Comparison of ENCODE assay signal across 14 mouse cellular contexts in genomic region chr2:77775247-77775880, GRCm38 (mm10). TPM values are rescaled to one million over a fixed set of nuclear protein-coding genes. Genes with fewer than 3 reads are reported as not detected.
DNase-seq lines count a peak whose midpoint lies in the region; ATAC-seq and TF ChIP-seq lines count a peak whose summit lies in the region.
"Had no signal": no experiment of that assay in that cellular context is flagged by ENCODE, and none has a peak within 500 bp of the region (broad histone marks: within the 10 kb centered on the region; RNA-seq: fewer than 3 reads in every experiment).

No protein-coding gene starts in this region.

- H3K27me3 ChIP-seq in hindbrain, postnatal 0 days (ENCODE audit: insufficient read depth, low read length): no peaks in the 10 kb centered on the region
- H3K27me3 ChIP-seq: heart, embryonic 15.5 days had no signal

- intact Hi-C loops in gastrocnemius, postnatal 14 days (cut with DNase I; ENCODE audit: low total_unique reads): no loop called here

- no peaks in the 10 kb centered on the region for H3K36me3 ChIP-seq in hindbrain, postnatal 0 days (ENCODE audit: insufficient read depth, low read length)
- H3K36me3 ChIP-seq: heart, embryonic 15.5 days had no signal

- H3K9me3 ChIP-seq in hindbrain, postnatal 0 days (ENCODE audit: low read length): no peaks in the 10 kb centered on the region
- H3K9me3 ChIP-seq: heart, embryonic 15.5 days had no signal

- WGBS in hindbrain, postnatal 0 days: 46% methylated on average over 15 of the region's 15 CpGs

- H3K4me2 ChIP-seq in hindbrain, postnatal 0 days (ENCODE audit: low read depth, low read length): peak overlapping the region; percentile 40; the same call in 1 of the 2 replicates
- H3K4me2 ChIP-seq: heart, embryonic 15.5 days had no signal

- peak; percentile 95 for ATAC-seq in hindbrain, postnatal 0 days
- no peak for ATAC-seq in granulocyte monocyte progenitor cell, adult 5-6 weeks (replicated peaks; ENCODE audit: poor library complexity, severe bottlenecking)
- ATAC-seq: forebrain, embryonic 14.5 days had no signal

- TF ChIP-seq CTCF in layer of hippocampus, adult 2 months (conservative IDR thresholded peaks at IDR 0.05): 0 out of 2 replicates have a peak, but pooled peaks have one; percentile 3
- TF ChIP-seq CTCF in cortical plate, adult 2 months (IDR thresholded peaks at IDR 0.05; ENCODE audit: extremely low read depth, insufficient read depth, low read length): no peak
- no peak for TF ChIP-seq CTCF in hindbrain, postnatal 0 days (IDR thresholded peaks at IDR 0.05; ENCODE audit: low read depth)

- peak; percentile 9 for DNase-seq in gastrocnemius, postnatal 14 days
- DNase-seq in gastrocnemius, postnatal 25 days: no peak
- peak in 1 of 2 experiments; percentile 20 for DNase-seq in layer of hippocampus, adult 2 months (ENCODE audit: low spot score in 2 of 2)
- DNase-seq in layer of hippocampus, adult 8-10 months (ENCODE audit: low spot score in 2 of 2): no peak
- peak; percentile 59 for DNase-seq in hindbrain, postnatal 0 days (ENCODE audit: low spot score)
- no peak for DNase-seq in frontal cortex, postnatal 36 days (ENCODE audit: low spot score in 2 of 2)
- DNase-seq: kidney, postnatal 14 days; spleen, adult 18-20 months; thymus, adult 18-20 months had no signal

- no peak overlapping the region; the same call in 1 of the 2 replicates for H3K27ac ChIP-seq in layer of hippocampus, adult 2 months
- H3K27ac ChIP-seq in cortical plate, adult 2 months (ENCODE audit: insufficient read depth, low read length): no peak overlapping the region
- no peak overlapping the region for H3K27ac ChIP-seq in hindbrain, postnatal 0 days
- H3K27ac ChIP-seq: heart, embryonic 15.5 days; liver, embryonic 14.5 days had no signal

- TF ChIP-seq POLR2A in cortical plate, adult 2 months (IDR thresholded peaks at IDR 0.05; ENCODE audit: extremely low read depth, insufficient read depth, low read length): 0 out of 2 replicates have a peak, but pooled peaks have one; percentile 18

- H3K9ac ChIP-seq in hindbrain, postnatal 0 days (replicated peaks; ENCODE audit: low read length): no peak overlapping the region
- H3K9ac ChIP-seq: heart, embryonic 15.5 days; liver, embryonic 14.5 days had no signal

- peaks cover 6% of the 10 kb centered on the region for H3K4me1 ChIP-seq in cortical plate, adult 2 months (ENCODE audit: control insufficient read depth, insufficient read depth, low read length)
- no peaks in the 10 kb centered on the region for H3K4me1 ChIP-seq in hindbrain, postnatal 0 days (ENCODE audit: insufficient read depth, low read length)

- H3K4me3 ChIP-seq in layer of hippocampus, adult 2 months: peak overlapping the region; percentile 33; the same call in 1 of the 2 replicates
- no peak overlapping the region for H3K4me3 ChIP-seq in cortical plate, adult 2 months (ENCODE audit: insufficient read depth, low read length)
- H3K4me3 ChIP-seq in hindbrain, postnatal 0 days (ENCODE audit: low read length): no peak overlapping the region; the same call in 1 of the 2 replicates
- H3K4me3 ChIP-seq: heart, embryonic 15.5 days had no signal

RNA-seq across cellular contexts. Expression of gene Zfp385b, which starts 44.1 kb away (rescaled TPM):
- 1 to 10 TPM; 3.7 to 4.4 TPM for total RNA-seq in gastrocnemius, postnatal 14 days (2021)
- 10 to 100 TPM in 1 of 2 experiments, 1 to 10 TPM in 1; 3.7 to 15.2 TPM for total RNA-seq in gastrocnemius, postnatal 25 days (2021)
- total RNA-seq in layer of hippocampus, adult 2 months (2021): 10 to 100 TPM; 50.4 to 51.4 TPM
- 10 to 100 TPM; 46.0 to 52.8 (median 49.5) TPM for total RNA-seq in layer of hippocampus, adult 8-10 months (2022)
- 36.6 and 39.1 TPM in 2 replicates for polyA plus RNA-seq in cortical plate, adult 2 months (2012; rRNA removed)
- total RNA-seq in hindbrain, postnatal 0 days (2014; rRNA removed): 10.2 and 15.5 TPM in 2 replicates
- 22.4 and 23.4 TPM in 2 replicates for polyA plus RNA-seq in hindbrain, postnatal 0 days (2015; fragmentation: Nextera tagmentation; extraction: Ambion mirVana)
- not detected in 2 replicates for total RNA-seq in granulocyte monocyte progenitor cell, adult 5-6 weeks (2014; fragmentation: Nextera tagmentation)
- not detected in 2 replicates for total RNA-seq in granulocyte monocyte progenitor cell, adult 5-6 weeks (2017)

Comparison
In these comparisons a context has a peak if more than half of its experiments do, and no peak if none do; other contexts are left out.
1. DNase-seq: peak in gastrocnemius, postnatal 14 days (single experiment) and hindbrain, postnatal 0 days (single experiment); none in gastrocnemius, postnatal 25 days (single experiment), layer of hippocampus, adult 8-10 months (0 of 2) and frontal cortex, postnatal 36 days (0 of 2).
2. RNA of gene Zfp385b, which starts 44.1 kb away (total RNA-seq): 46.0 to 52.8 TPM in layer of hippocampus, adult 8-10 months, 50.4 to 51.4 TPM in layer of hippocampus, adult 2 months, 10.2 to 15.5 TPM in hindbrain, postnatal 0 days, 3.7 to 15.2 TPM in gastrocnemius, postnatal 25 days and 3.7 to 4.4 TPM in gastrocnemius, postnatal 14 days; not detected in granulocyte monocyte progenitor cell, adult 5-6 weeks; every median in the first group is over 4 times any median in the second.